ENCODE assay signal across 8 mouse cellular contexts in the genomic region with DNA sequence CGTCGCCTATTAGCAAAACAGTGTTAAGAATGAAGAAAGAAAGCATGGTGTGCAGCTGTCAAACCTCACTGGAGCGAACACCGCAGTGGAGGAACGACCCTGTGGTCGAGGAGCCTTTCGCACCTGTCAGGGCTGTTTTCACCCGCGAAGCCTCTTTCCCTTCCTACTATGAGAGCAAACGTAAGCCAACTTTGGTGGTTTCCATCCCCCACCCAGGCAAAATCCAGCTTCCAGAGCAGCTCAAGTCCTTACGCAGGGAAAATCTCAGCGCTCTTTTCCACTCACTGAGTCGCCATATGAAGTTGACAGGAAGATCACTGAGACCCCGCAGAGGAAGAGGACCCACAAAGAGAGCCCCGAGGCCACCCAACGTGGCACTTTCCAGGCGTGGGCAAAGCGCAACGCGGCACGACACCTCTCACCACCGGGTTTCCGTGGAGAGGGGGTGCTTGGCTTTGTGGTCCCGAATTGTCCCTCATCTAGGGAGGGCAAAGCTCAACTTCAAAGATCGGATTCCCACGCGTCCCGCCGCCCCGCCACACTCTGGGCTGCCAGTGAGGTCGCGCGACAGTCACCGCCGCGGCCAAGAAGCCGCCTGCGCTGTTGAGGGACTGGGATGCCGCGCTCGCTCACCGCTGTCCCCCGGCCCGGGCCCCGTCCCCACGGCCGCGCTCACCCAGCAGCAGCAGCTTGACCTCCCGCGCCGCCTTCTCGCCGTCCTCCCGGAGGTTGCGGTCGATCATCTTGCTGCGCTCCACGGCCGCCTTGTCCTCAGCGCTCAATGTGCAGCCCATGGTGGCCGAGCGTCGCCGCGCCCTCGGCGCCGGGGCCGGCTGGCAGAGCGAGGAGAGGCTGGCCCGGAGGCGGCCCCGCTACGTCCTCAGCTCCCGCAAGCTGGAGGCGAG. TPM values are rescaled to one million over a fixed set of nuclear protein-coding genes. Genes with fewer than 3 reads are reported as not detected.
DNase-seq lines count a peak whose midpoint lies in the region; ATAC-seq and TF ChIP-seq lines count a peak whose summit lies in the region.

No protein-coding gene starts in this region.

- intact Hi-C loops in heart, postnatal 10 days (cut with DNase I): loop anchor here (10.0 kb wide), 1 partner anchor 545 kb away; no protein-coding TSS in a partner anchor

- TF ChIP-seq CTCF in brain, embryonic 14.5 days (IDR thresholded peaks at IDR 0.05; ENCODE audit: borderline replicate concordance, extremely low read depth, insufficient read depth, insufficient read length): no peak
- TF ChIP-seq CTCF in lung, postnatal 0 days (IDR thresholded peaks at IDR 0.05): no peak

- TF ChIP-seq EP300 in lung, postnatal 0 days (IDR thresholded peaks at IDR 0.05): no peak

- H3K9ac ChIP-seq in forebrain, embryonic 14.5 days (ENCODE audit: low read length): peak overlapping the region; percentile 90
- H3K9ac ChIP-seq in lung, postnatal 0 days (replicated peaks; ENCODE audit: low read depth): peak overlapping the region; percentile 48; the same call in 1 of the 2 replicates

- peak overlapping the region; percentile 92 for H3K4me2 ChIP-seq in forebrain, embryonic 14.5 days (ENCODE audit: low read length)
- peak overlapping the region; percentile 92 for H3K4me2 ChIP-seq in lung, postnatal 0 days (replicated peaks; ENCODE audit: low read depth, low read length)

- peaks cover 8% of the 10 kb centered on the region for H3K4me1 ChIP-seq in forebrain, embryonic 14.5 days (ENCODE audit: control insufficient read depth, insufficient read depth, low read length)
- H3K4me1 ChIP-seq in lung, postnatal 0 days (ENCODE audit: insufficient read depth, low read depth, low read length): peaks cover 8% of the 10 kb centered on the region; the same call in 1 of the 2 replicates

- ATAC-seq in forebrain, embryonic 14.5 days: peak; percentile 83
- ATAC-seq in lung, postnatal 0 days: peak; percentile 78

- no peak for TF ChIP-seq POLR2A in brain, embryonic 14.5 days (IDR thresholded peaks at IDR 0.05; ENCODE audit: borderline replicate concordance, extremely low read depth, insufficient read depth, insufficient read length, poor library complexity, severe bottlenecking)

- H3K27ac ChIP-seq in forebrain, embryonic 14.5 days (ENCODE audit: low read depth, low read length): peak overlapping the region; percentile 77; the same call in 1 of the 2 replicates
- H3K27ac ChIP-seq in lung, postnatal 0 days (ENCODE audit: low read length): peak overlapping the region; percentile 74

- no peaks in the 10 kb centered on the region for H3K9me3 ChIP-seq in forebrain, embryonic 14.5 days (replicated peaks; ENCODE audit: control insufficient read depth, low read length)
- no peaks in the 10 kb centered on the region for H3K9me3 ChIP-seq in lung, postnatal 0 days (ENCODE audit: low read length)

- H3K27me3 ChIP-seq in forebrain, embryonic 14.5 days (replicated peaks; ENCODE audit: control insufficient read depth, insufficient read depth, low read length): no peaks in the 10 kb centered on the region
- no peaks in the 10 kb centered on the region for H3K27me3 ChIP-seq in lung, postnatal 0 days (replicated peaks; ENCODE audit: insufficient read depth, low read length)

- H3K36me3 ChIP-seq in forebrain, embryonic 14.5 days (ENCODE audit: control insufficient read depth, insufficient read depth, low read length): no peaks in the 10 kb centered on the region
- H3K36me3 ChIP-seq in lung, postnatal 0 days (ENCODE audit: insufficient read depth, low read length): no peaks in the 10 kb centered on the region

- DNase-seq in Muller cell, postnatal 12 days (ENCODE audit: inconsistent ontology term): peak; percentile 69
- DNase-seq in brain, embryonic 14.5 days (ENCODE audit: low read depth): peak; percentile 80
- peak; percentile 65 for DNase-seq in forebrain, embryonic 14.5 days (ENCODE audit: low spot score)
- peak; percentile 38 to 53 for DNase-seq in heart, postnatal 10 days
- DNase-seq in layer of hippocampus, adult 18-20 months (ENCODE audit: low spot score in 2 of 2): peak; percentile 31 to 48
- peak; percentile 45 for DNase-seq in lung, postnatal 0 days (ENCODE audit: low spot score)
- peak; percentile 54 to 61 for DNase-seq in right cerebral cortex, postnatal 10 days (ENCODE audit: low spot score in 2 of 2)
- no peak for DNase-seq in T-cell, adult 2 months (ENCODE audit: low spot score)

- H3K4me3 ChIP-seq in forebrain, embryonic 14.5 days (ENCODE audit: low read depth, low read length): peak overlapping the region; percentile 79
- peak overlapping the region; percentile 85 for H3K4me3 ChIP-seq in lung, postnatal 0 days (ENCODE audit: low read depth, low read length)

- WGBS in forebrain, embryonic 14.5 days: under 1% methylated on average over 64 of the region's 76 CpGs
- under 1% methylated on average over 63 of the region's 76 CpGs for WGBS in lung, postnatal 0 days

RNA-seq across cellular contexts. Expression of a gene that starts 0.5 kb away (rescaled TPM):
- polyA plus RNA-seq in brain, embryonic 14.5 days (2012; rRNA removed): 35.4 and 43.4 TPM in 2 replicates
- 45.0 and 59.1 TPM in 2 replicates for polyA plus RNA-seq in forebrain, embryonic 14.5 days (2014; fragmentation: Nextera tagmentation; extraction: Ambion mirVana)
- 10 to 100 TPM; 15.0 to 16.4 TPM for total RNA-seq in heart, postnatal 10 days (2021)
- 100 to 1,000 TPM; 171 to 175 TPM for total RNA-seq in layer of hippocampus, adult 18-20 months (2021)
- 25.4 and 29.2 TPM in 2 replicates for polyA plus RNA-seq in lung, postnatal 0 days (2015; fragmentation: Nextera tagmentation; extraction: Ambion mirVana)
